Mouse (Mus musculus) pancreas, adult 10 weeks (tissue): ENCODE results near the gene Pir. TPM values are rescaled to one million over a fixed set of nuclear protein-coding genes. Genes with fewer than 3 reads are reported as not detected.

ENCODE experiments used
- polyA plus RNA-seq: library from polyadenylated mRNA; stranded (reverse); fragments of 350-450 nt; fragmentation: Illumina TruSeq; extraction: RNeasy Lipid Tissue Mini Kit (QIAGEN cat#74804); gene quantifications from one replicate; pipeline ENCODE4 v1.2.3, GENCODE M21; 2015; ENCODE audit warnings: low read depth, low replicate concordance; ENCODE audit not compliant: insufficient read depth

Pir gene
- 1.2 TPM for polyA plus RNA-seq

DNA sequence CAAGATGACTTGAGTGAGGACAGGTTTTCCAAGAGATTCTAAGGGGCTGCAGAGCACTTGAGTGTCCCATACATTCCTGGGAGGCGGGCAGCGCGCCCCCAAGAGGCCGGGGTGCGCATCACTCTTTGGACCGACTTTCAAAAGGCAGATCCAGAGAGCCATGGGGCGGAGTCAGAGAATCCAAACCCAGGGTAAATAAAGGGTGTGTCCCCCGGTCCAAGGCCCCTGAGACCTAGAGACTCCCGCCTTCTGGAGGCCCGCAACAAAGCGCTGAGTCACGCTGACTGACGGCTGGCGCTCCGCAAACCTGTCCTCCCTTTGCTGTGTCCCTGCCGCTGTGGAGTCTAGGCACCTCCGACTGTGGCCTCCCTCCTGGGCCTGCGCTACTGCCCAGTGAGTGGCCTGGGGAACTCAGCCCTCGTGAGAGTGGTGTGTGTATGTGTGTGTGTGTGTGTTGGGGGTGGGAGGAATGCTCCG is at the start of gene Pir:
Pir (plus strand) TSS at position 87 of the 477 bp plus-strand sequence.

DNA sequence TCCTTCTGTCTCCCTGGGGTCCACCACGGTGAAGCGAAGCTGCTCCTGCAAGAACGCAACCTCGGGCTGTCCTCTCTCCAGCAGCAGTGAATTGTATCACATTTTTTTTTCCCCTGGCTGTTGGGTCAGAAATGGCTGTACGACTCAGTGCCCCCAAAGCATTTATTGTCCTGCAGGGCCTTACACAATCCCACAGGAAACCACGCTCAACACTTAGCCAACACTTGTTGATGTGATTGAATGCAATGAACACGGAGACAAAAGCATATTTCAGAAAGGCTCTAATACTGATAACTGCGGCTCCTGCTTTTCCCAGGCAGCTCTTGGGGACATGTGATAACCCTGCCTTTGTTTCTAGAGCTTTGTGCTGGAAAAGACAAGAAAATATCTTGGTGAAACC is 11.1 kb upstream of the Pir start, which contains the start of gene Bmx:
Bmx (minus strand) TSS at position 137 of the 400 bp plus-strand sequence.

DNA sequence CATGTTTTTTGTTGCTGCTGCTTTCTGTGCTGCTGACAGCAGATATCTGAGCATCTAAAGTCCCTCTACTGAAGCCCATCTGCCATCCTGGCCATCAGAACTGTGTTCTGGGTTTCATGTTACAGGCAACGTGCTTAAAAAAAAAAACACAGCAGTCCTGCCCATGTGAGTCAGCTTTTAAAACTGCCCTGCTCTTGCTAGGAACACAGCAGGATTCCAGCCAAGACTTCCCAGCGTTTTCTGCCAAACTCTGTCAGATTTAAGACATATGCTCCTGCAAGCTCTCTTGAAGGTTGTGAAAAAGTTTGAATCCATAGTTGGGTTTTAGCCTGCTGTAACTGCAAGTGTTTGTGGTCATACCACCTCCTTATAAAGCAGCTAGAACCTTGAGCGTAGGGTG is 103.9 kb downstream of the Pir start, which contains the start of gene Vegfd:
Vegfd (plus strand) TSS at position 298 of the 400 bp plus-strand sequence.

DNA sequence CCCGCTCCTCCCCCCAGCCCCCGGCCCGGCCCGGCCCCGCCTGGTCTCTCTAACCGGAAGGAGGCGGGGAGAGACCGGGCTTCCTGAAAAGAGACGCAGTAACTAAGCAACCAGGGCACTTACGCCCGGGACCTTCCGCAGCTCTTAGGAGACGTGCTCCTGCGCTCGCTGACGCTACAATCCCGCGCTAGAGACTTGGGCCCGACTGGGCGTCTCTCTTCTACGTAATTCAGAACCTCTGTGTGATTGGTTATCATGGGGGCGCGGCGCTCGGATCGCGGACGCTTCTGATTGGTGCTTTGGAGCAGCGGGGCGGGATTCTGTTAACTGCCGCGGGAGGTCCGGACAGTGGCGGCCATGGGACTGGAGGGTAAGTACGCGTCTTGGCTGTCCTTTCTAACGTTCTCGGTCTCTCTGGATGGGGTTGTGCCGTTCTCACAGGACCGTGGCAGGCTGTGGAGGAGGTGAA is 150.3 kb downstream of the Pir start, which contains the start of gene Piga:
Piga (plus strand) TSS at position 317 of the 469 bp plus-strand sequence.

Other genes starting within 250 kb of the Pir start
- gene Car5b, start 241.4 kb upstream of the Pir start, polyA plus RNA-seq, result 1.6 TPM
- not detected for gene Siah1b, start 192.9 kb upstream of the Pir start, polyA plus RNA-seq
- gene Cltrn, start 180.5 kb upstream of the Pir start, polyA plus RNA-seq, result 28.7 TPM
- gene Ace2, start 130.0 kb upstream of the Pir start, polyA plus RNA-seq, result 4.6 TPM
- gene Bmx, start 11.2 kb upstream of the Pir start, polyA plus RNA-seq, result 1.5 TPM
- gene Vegfd, start 104.0 kb downstream of the Pir start, polyA plus RNA-seq, result 5.4 TPM
- 4.9 TPM for gene Piga, start 150.4 kb downstream of the Pir start, polyA plus RNA-seq
- 4.1 TPM for gene Asb11, start 167.6 kb downstream of the Pir start, polyA plus RNA-seq
- gene Asb9, start 237.0 kb downstream of the Pir start, polyA plus RNA-seq, result not detected